Mouse (Mus musculus): ENCODE measurements around the gene Creb3l1. TPM values are rescaled to one million over a fixed set of nuclear protein-coding genes. Genes with fewer than 3 reads are reported as not detected.

Creb3l1 gene
- polyA plus RNA-seq, 1 experiment from 2014 or later, result 1.1 TPM

DNA sequence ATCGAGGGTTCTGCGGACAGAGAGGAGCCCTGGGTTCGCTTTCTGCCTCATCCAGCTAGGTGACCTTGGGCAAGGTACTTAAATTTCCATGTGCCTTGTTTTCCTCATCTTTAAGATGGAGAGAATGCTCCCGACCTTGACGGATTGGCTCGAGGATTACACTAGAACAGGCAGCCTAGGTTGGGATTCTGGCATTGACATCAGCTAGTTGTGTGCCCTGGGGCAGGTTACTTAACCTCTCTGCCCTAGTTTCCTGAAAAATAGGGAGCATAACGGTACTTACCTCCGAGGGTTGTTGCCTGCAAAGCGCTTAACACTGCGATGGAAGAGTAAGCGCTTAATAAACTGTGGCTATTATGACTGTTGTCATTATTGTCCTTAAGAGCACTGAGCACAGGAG lies 34.6 kb upstream of the Creb3l1 start:
- Histone ChIP-seq H3K27me3 (peaks cover 83% of the 10 kb centered on the region), H3K27ac (no peak overlapping the region), H3K4me1 (replicated peaks) (peaks cover 32% of the 10 kb centered on the region), H3K4me2 (peak overlapping the region; percentile 82), H3K36me3 (no peaks in the 10 kb centered on the region), H3K9ac (no peak overlapping the region), H3K4me3 (replicated peaks) (peak overlapping the region; percentile 62), H3K9me3 (replicated peaks) (0 out of 2 replicates have a peak, but pooled peaks cover 3% of the 10 kb centered on the region)
- WGBS (ENCODE audit: insufficient replicate concordance), result 3% methylated on average over 11 of the region's 11 CpGs
- no peak for ATAC-seq (ENCODE audit: low read depth)
- DNase-seq, result no peak

DNA sequence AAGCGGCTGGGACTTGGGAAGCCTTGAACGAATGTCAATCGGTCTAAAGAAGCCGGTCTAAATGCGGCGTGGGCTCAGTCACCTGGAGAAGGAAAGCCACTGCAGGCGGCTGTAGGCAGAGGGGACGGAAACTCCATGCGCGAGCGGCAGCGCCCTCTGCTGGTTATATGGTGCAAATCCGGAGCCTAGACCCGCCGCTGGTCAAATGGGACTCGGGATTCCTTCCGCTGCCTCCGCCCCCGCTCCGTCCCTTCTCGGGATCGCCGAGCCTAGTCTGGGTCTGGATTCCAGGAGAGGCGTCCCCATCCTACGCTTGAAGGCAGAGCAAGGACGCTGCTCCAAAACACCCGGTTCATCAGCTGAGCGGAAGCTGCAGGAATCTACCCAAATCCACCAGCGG lies 34.2 kb upstream of the Creb3l1 start:
- 1% methylated on average over 29 of the region's 29 CpGs for WGBS (ENCODE audit: insufficient replicate concordance)
- 0 out of 2 replicates have a peak, but pooled peaks cover 3% of the 10 kb centered on the region for H3K9me3 ChIP-seq (replicated peaks)
- peaks cover 32% of the 10 kb centered on the region for H3K4me1 ChIP-seq (replicated peaks)
- H3K9ac ChIP-seq, result no peak overlapping the region
- ATAC-seq (ENCODE audit: low read depth) (peak; percentile 29; the same call in 1 of the 2 replicates), DNase-seq (peak; percentile 64)
- no peak overlapping the region for H3K27ac ChIP-seq
- peak overlapping the region; percentile 62 for H3K4me3 ChIP-seq (replicated peaks)
- H3K36me3 ChIP-seq, result no peaks in the 10 kb centered on the region
- H3K27me3 ChIP-seq, result peaks cover 86% of the 10 kb centered on the region
- peak overlapping the region; percentile 82 for H3K4me2 ChIP-seq

DNA sequence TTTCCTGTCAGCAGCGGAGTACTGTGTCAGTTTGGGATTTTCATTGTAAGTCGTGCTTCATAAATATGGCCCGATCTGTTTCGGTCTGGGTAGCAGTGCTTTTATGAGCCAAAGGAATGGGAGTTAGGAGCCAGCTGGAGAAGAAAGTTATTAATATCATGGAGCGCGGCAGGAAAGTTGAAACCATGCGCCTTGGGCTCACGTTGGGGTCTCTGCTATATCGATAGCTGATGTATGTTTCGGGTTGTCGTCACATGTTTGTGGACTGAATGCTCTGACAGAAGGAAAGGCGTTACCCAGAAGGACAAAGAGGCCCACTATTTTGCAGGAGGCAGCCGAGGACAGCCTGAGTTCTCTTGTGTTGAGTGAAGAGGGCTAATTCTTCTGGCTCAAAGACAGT lies 32.5 kb upstream of the Creb3l1 start:
- Histone ChIP-seq H3K4me1 (replicated peaks) (peaks cover 32% of the 10 kb centered on the region), H3K9me3 (replicated peaks) (0 out of 2 replicates have a peak, but pooled peaks cover 3% of the 10 kb centered on the region), H3K27me3 (peaks cover 79% of the 10 kb centered on the region), H3K9ac (no peak overlapping the region), H3K27ac (no peak overlapping the region), H3K36me3 (no peaks in the 10 kb centered on the region), H3K4me3 (replicated peaks) (no peak overlapping the region), H3K4me2 (no peak overlapping the region)
- ATAC-seq (ENCODE audit: low read depth), result no peak
- WGBS (ENCODE audit: insufficient replicate concordance), result 82% methylated on average over 13 of the region's 13 CpGs
- DNase-seq, result no peak

DNA sequence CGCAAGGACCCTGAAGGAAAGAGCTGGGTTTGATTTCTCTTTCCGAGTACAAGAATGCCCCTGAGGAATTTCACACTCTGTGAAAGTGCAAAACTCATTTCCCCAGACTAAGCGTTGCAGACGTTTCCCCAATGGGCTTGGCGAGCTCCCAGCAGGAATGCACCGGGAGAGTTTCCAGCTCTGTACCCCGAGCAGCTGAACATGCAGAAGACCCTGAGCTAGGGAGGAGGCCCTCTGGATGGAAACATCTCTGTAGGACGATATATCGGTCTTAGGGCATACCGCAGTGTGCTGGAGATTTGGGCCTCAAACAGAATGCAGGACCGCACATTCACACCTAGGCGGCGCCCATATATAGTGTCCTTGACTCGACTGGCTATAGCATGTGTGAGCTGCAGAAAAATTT lies 31.5 kb upstream of the Creb3l1 start:
- DNase-seq (peak; percentile 32), ATAC-seq (ENCODE audit: low read depth) (peak; percentile 49)
- Histone ChIP-seq H3K36me3 (no peaks in the 10 kb centered on the region), H3K27ac (peak overlapping the region; percentile 74), H3K9ac (peak overlapping the region; percentile 59), H3K4me1 (replicated peaks) (peaks cover 32% of the 10 kb centered on the region), H3K9me3 (replicated peaks) (0 out of 2 replicates have a peak, but pooled peaks cover 3% of the 10 kb centered on the region), H3K27me3 (peaks cover 78% of the 10 kb centered on the region), H3K4me2 (peak overlapping the region; percentile 66), H3K4me3 (replicated peaks) (peak overlapping the region; percentile 39)
- WGBS (ENCODE audit: insufficient replicate concordance), result 5% methylated on average over 14 of the region's 14 CpGs

DNA sequence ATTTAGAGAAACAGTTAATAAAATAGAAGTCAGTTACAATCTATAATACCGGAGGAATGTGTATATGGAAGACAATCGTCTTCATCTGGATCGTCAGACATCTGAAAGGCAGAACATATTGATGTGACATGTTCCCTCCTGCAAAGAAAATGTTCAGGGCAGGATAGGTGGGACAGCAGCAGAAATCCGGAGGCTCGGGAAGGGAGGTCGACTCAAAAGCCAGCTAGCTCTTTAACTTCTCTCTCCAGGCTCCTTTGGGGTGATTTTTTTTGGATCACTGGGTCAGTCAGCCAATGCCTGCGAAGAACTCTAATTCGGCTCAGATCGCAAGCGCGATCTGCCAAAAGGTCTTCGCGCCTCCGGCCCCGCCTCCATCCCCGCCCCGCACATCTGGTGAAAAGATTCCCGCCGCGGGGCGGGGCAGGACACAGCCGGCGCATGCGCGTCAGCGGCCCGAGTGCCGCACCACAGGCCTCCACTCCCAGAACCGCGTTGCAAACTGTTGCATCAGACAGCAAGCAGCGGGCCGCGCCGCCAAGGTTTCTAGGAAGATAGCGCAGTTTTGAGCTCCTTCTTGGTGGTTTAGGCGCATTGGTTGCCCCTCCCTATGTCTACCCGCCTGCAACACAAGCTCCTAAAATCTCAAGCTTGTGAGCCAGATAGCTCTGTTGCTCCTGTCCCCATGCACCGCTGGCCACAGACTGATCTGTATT lies 31.0 kb upstream of the Creb3l1 start:
- H3K36me3 ChIP-seq, result no peaks in the 10 kb centered on the region
- H3K4me1 ChIP-seq (replicated peaks), result peaks cover 31% of the 10 kb centered on the region
- H3K9me3 ChIP-seq (replicated peaks), result 0 out of 2 replicates have a peak, but pooled peaks cover 3% of the 10 kb centered on the region
- peak overlapping the region; percentile 66 for H3K4me2 ChIP-seq
- 4% methylated on average over 38 of the region's 38 CpGs for WGBS (ENCODE audit: insufficient replicate concordance)
- peak; percentile 72 for ATAC-seq (ENCODE audit: low read depth)
- peak overlapping the region; percentile 74 for H3K27ac ChIP-seq
- peaks cover 72% of the 10 kb centered on the region for H3K27me3 ChIP-seq
- H3K9ac ChIP-seq, result peak overlapping the region; percentile 59
- peak overlapping the region; percentile 39 for H3K4me3 ChIP-seq (replicated peaks)
- peak; percentile 77 for DNase-seq

DNA sequence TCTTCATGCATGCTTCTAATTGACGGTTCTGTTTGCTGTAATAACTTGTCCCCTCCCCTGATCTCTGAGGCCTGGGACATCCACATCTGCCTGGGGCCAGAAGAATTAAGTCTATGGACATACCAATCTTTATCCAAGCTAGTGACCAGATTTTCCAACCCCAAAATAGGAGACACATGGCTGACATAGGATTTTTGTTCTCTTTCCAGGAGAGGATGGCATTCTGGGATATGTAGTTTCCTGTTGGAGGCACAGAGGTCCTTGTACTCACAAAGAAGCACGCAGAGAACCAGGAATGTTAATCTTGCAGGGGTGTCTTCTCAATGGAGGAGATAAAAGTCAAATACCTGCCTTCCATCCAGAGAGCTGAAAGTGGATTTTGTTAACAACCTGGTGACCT lies 28.5 kb upstream of the Creb3l1 start:
- Histone ChIP-seq H3K4me1 (replicated peaks) (peaks cover 16% of the 10 kb centered on the region), H3K27me3 (peaks cover 50% of the 10 kb centered on the region), H3K4me3 (replicated peaks) (no peak overlapping the region), H3K27ac (no peak overlapping the region), H3K4me2 (no peak overlapping the region), H3K9ac (no peak overlapping the region), H3K36me3 (no peaks in the 10 kb centered on the region), H3K9me3 (replicated peaks) (0 out of 2 replicates have a peak, but pooled peaks cover 3% of the 10 kb centered on the region)
- WGBS (ENCODE audit: insufficient replicate concordance), result 38% methylated on average over 2 of the region's 2 CpGs
- no peak for ATAC-seq (ENCODE audit: low read depth)
- no peak for DNase-seq

DNA sequence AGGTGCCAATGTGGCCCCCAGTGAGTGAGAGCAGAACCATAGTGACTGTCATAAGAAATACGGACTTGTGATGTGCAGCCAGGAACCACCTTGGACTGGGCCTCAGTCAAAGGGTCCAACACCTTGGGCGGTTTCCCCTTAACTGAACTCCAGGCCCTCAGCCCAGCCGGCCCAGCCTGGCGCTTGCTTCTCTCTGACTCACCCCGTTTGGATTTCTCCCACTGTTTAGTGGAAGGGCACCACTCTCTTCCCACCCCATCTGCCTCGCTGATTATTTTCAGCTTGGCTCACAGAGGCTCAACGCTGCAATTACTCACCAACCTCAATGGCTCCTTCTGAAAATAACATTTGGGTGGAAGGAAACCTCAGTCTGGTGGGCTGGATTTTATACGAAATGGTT lies 27.9 kb upstream of the Creb3l1 start:
- Histone ChIP-seq H3K4me3 (replicated peaks) (no peak overlapping the region), H3K4me1 (replicated peaks) (peaks cover 17% of the 10 kb centered on the region), H3K27me3 (peaks cover 44% of the 10 kb centered on the region), H3K4me2 (no peak overlapping the region), H3K36me3 (no peaks in the 10 kb centered on the region), H3K27ac (no peak overlapping the region), H3K9ac (no peak overlapping the region), H3K9me3 (replicated peaks) (0 out of 2 replicates have a peak, but pooled peaks cover 3% of the 10 kb centered on the region)
- DNase-seq (no peak), ATAC-seq (ENCODE audit: low read depth) (no peak)
- WGBS (ENCODE audit: insufficient replicate concordance), result 61% methylated on average over 8 of the region's 8 CpGs

DNA sequence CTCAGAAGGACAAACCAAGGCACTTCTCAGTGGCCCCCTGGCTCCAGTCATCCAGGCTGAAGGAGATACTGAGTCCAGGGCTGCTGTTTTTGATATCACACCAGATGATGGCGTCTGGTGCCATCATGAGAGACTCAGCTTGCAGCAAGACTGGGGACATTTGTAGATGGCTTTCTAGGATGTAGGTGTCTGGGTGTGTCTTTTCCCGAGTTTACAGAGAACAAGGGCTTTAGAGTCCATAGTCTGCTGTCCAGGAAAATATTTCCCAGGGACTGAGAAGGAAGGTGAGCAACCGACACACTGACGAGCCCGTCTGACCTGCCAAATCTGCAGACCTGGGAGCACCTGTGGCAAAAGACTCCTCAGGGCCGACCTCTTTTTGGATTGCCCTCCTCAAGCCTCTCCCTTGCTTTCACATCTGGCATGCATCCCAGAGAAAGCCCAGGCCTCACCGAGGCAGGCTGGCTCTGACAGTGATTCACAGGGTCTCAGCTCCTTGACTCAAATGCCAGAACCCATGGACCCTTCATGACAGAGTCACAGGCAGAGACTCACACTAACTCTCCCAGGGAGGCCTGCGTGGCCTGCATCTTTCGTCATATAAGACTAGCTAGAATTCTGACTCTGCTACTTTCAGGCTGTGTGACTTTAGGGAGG lies 23.9 kb upstream of the Creb3l1 start:
- 54% methylated on average over 9 of the region's 9 CpGs for WGBS (ENCODE audit: insufficient replicate concordance)
- Histone ChIP-seq H3K9me3 (replicated peaks) (no peaks in the 10 kb centered on the region), H3K27ac (no peak overlapping the region), H3K4me1 (replicated peaks) (peaks cover 4% of the 10 kb centered on the region; the same call in 1 of the 2 replicates), H3K4me3 (replicated peaks) (no peak overlapping the region), H3K27me3 (peaks cover 16% of the 10 kb centered on the region), H3K9ac (no peak overlapping the region), H3K36me3 (no peaks in the 10 kb centered on the region), H3K4me2 (no peak overlapping the region)
- DNase-seq, result no peak
- no peak for ATAC-seq (ENCODE audit: low read depth)

DNA sequence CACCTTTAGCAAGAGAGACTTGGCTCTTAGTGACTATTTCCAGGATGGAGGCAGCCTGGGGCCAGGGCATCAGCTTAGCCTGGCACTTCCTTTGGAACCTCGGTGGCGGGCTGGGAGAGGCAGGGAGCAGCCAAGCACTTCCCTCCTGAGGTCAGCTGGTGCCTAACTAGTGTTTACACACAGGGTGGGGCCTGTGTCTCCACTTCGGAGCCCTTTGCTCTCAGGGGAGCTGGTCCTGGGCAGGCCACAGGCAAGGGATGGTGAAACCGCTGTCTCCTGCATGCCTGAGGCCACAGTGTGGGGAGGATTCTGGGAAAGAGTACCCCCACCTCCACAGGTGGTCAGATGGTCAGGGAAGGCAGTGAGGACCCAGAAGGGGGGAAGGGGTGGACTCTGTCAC lies 23.3 kb upstream of the Creb3l1 start:
- 22% methylated on average over 4 of the region's 4 CpGs for WGBS (ENCODE audit: insufficient replicate concordance)
- H3K4me2 ChIP-seq, result no peak overlapping the region
- peaks cover 4% of the 10 kb centered on the region; the same call in 1 of the 2 replicates for H3K4me1 ChIP-seq (replicated peaks)
- H3K27me3 ChIP-seq, result peaks cover 10% of the 10 kb centered on the region
- H3K4me3 ChIP-seq (replicated peaks), result no peak overlapping the region
- DNase-seq, result no peak
- no peaks in the 10 kb centered on the region for H3K36me3 ChIP-seq
- no peak overlapping the region for H3K27ac ChIP-seq
- ATAC-seq (ENCODE audit: low read depth), result peak; percentile 77
- no peak overlapping the region for H3K9ac ChIP-seq
- H3K9me3 ChIP-seq (replicated peaks), result no peaks in the 10 kb centered on the region

DNA sequence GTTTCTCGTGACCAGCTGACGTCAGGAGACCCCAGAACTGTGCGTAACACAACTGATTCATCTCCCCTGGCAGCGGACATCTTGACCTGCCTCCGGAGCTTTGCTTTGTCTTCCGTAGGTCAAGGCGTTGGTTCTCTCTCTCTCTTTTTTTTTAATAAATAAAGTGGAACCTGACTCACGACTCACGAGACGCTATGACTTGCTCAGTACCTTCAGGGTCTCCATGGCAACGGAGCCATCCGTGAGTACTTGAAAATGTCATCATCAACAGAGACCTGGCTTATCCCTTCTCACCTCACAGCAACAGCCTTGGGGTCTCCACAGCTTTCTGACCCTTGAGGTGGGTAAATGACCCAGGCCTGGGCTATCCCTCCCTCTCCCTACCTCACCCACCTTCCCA lies 19.0 kb upstream of the Creb3l1 start:
- H3K4me2 ChIP-seq, result no peak overlapping the region
- WGBS (ENCODE audit: insufficient replicate concordance), result 80% methylated on average over 12 of the region's 12 CpGs

DNA sequence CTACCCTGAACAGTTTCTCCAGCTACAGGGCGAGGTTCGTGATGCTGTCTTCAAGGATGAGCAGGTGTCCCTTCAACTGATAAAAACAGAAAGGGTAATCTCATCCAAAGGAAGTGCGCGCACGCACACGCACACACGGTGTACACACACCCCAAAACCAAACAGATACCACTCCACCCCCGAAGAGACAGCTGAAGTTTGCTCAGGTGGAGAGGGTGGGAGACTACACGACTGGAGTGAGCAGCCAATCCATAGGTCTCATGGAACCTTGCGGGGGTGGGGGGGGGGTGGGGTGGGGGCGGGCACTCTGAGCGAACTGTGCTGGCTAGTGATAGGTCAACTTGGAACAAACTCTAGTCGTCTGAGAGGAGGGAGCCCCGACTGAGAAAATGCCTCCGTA lies 17.2 kb upstream of the Creb3l1 start:
- ATAC-seq (ENCODE audit: low read depth) (peak; percentile 31; the same call in 1 of the 2 replicates), DNase-seq (no peak)
- H3K36me3 ChIP-seq, result no peaks in the 10 kb centered on the region
- H3K27ac ChIP-seq, result no peak overlapping the region
- H3K4me3 ChIP-seq (replicated peaks), result no peak overlapping the region
- 49% methylated on average over 15 of the region's 15 CpGs for WGBS (ENCODE audit: insufficient replicate concordance)
- no peak overlapping the region for H3K4me2 ChIP-seq
- no peaks in the 10 kb centered on the region for H3K4me1 ChIP-seq (replicated peaks)
- no peak overlapping the region for H3K9ac ChIP-seq
- no peaks in the 10 kb centered on the region for H3K27me3 ChIP-seq
- H3K9me3 ChIP-seq (replicated peaks), result no peaks in the 10 kb centered on the region

More for the DNA sequence above, 19.0 kb upstream of the Creb3l1 start:
- Histone ChIP-seq H3K27ac (no peak overlapping the region), H3K9me3 (replicated peaks) (no peaks in the 10 kb centered on the region), H3K36me3 (no peaks in the 10 kb centered on the region), H3K9ac (no peak overlapping the region), H3K4me3 (replicated peaks) (no peak overlapping the region), H3K27me3 (no peaks in the 10 kb centered on the region), H3K4me1 (replicated peaks) (peaks cover 4% of the 10 kb centered on the region; the same call in 1 of the 2 replicates)
- DNase-seq (no peak), ATAC-seq (ENCODE audit: low read depth) (no peak)
